Mouse (Mus musculus): ENCODE results near the gene Cdca7. TPM values are rescaled to one million over a fixed set of nuclear protein-coding genes. Genes with fewer than 3 reads are reported as not detected.

Cdca7 gene
- polyA plus RNA-seq, 1 experiment from 2014 or later: 178 TPM

DNA sequence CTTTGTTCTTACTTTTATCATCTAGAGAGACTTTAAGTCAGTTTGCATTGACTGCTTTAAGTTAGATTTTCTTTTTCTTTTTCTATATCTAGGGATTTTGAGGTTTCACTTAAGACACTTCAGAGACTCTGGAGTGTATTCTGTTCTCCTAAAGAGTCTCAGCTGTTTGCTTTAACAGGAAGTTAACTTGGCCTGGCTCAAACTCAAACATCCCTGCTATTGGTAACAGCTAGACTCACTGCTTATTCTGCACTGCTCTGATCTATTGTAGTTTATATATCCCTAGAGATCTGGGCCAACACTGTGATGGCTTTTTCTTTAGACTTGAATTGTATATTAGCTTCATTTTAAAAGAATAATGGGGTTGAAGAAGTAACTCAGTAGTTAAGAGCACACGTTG, 8.4 kb upstream of the Cdca7 start:
- Histone ChIP-seq H3K9ac (no peak overlapping the region), H3K27ac (no peak overlapping the region), H3K27me3 (no peaks in the 10 kb centered on the region), H3K4me2 (replicated peaks) (no peak overlapping the region), H3K36me3 (no peaks in the 10 kb centered on the region), H3K4me1 (peaks cover 9% of the 10 kb centered on the region; the same call in 1 of the 2 replicates), H3K4me3 (no peak overlapping the region), H3K9me3 (no peaks in the 10 kb centered on the region)
- WGBS: 73% methylated on average over 1 of the region's 1 CpGs
- ATAC-seq (ENCODE audit: low FRiP score, low read depth): no peak

- WGBS: 26% methylated on average over 16 of the region's 16 CpGs
- no peak overlapping the region for H3K4me3 ChIP-seq
- no peaks in the 10 kb centered on the region for H3K27me3 ChIP-seq
- no peaks in the 10 kb centered on the region for H3K9me3 ChIP-seq
- no peak overlapping the region for H3K9ac ChIP-seq
- ATAC-seq (ENCODE audit: low FRiP score, low read depth): no peak
- no peaks in the 10 kb centered on the region for H3K36me3 ChIP-seq
- 0 out of 2 replicates have a peak overlapping the region, but pooled peaks have one; percentile 4 for H3K4me2 ChIP-seq (replicated peaks)
- no peak overlapping the region; the same call in 1 of the 2 replicates for H3K27ac ChIP-seq
- H3K4me1 ChIP-seq: peaks cover 9% of the 10 kb centered on the region; the same call in 1 of the 2 replicates
These were observed 4.4 kb upstream of the Cdca7 start for GRCm38 (mm10) chr2:72471415-72472070.

- H3K9me3 ChIP-seq: no peaks in the 10 kb centered on the region
- H3K4me2 ChIP-seq (replicated peaks): peak overlapping the region; percentile 82
- no peaks in the 10 kb centered on the region for H3K27me3 ChIP-seq
- no peak overlapping the region for H3K27ac ChIP-seq
- ATAC-seq (ENCODE audit: low FRiP score, low read depth): no peak
- WGBS: 40% methylated on average over 7 of the region's 7 CpGs
- peaks cover 34% of the 10 kb centered on the region for H3K4me1 ChIP-seq
- H3K9ac ChIP-seq: no peak overlapping the region; the same call in 1 of the 2 replicates
- peak overlapping the region; percentile 87; the same call in 1 of the 2 replicates for H3K4me3 ChIP-seq
- peaks cover 7% of the 10 kb centered on the region for H3K36me3 ChIP-seq
These were observed 1.2 kb upstream of the Cdca7 start for GRCm38 (mm10) chr2:72474531-72475287.

- Histone ChIP-seq H3K9me3 (no peaks in the 10 kb centered on the region), H3K4me3 (peak overlapping the region; percentile 87), H3K27me3 (no peaks in the 10 kb centered on the region), H3K27ac (peak overlapping the region; percentile 85), H3K36me3 (peaks cover 14% of the 10 kb centered on the region), H3K9ac (peak overlapping the region; percentile 94), H3K4me2 (replicated peaks) (peak overlapping the region; percentile 82), H3K4me1 (peaks cover 41% of the 10 kb centered on the region)
- ATAC-seq (ENCODE audit: low FRiP score, low read depth): no peak
- under 1% methylated on average over 7 of the region's 7 CpGs for WGBS
These were observed 549 bp upstream of the Cdca7 start for GRCm38 (mm10) chr2:72475423-72475796.

DNA sequence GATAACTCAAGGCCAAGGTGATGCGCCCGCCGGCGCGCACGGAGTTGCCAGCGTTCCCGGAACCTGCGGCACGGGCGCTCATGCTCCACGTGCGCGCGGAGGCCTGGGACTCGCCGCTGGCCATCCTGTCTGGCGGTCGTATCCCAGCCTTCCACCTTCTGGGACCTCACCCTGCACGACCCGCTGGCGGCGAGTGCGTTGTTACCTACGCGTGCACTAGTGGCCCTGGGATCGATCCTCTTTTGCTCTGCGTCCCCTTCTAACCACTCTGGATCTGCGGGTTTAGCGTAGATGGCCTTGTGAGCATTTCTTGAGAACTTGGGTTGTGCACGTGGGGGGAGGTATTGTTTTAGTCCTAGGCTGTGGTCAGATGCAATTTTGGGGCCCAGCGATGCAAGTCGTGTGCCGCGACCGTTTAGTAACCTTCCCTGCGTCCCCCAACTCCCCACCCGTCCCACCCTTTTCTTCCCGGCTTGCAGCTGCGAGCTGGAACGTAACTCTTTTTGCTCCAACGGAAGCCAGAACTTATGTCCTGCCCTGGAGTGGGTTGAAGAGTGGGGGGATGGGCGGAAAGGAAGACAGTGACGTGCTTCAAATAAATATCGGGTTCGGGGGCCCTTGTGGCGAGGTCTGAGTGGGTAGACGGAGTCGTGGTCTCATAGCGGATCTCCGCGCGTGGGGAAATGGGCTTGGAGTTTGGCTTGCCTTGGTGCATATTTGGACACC, 690 bp downstream of the Cdca7 start:
- peak overlapping the region; percentile 94 for H3K9ac ChIP-seq
- ATAC-seq (ENCODE audit: low FRiP score, low read depth): peak; percentile 59
- H3K27ac ChIP-seq: peak overlapping the region; percentile 85
- WGBS: under 1% methylated on average over 53 of the region's 53 CpGs
- peaks cover 24% of the 10 kb centered on the region for H3K36me3 ChIP-seq
- no peaks in the 10 kb centered on the region for H3K9me3 ChIP-seq
- H3K4me2 ChIP-seq (replicated peaks): peak overlapping the region; percentile 82
- H3K27me3 ChIP-seq: no peaks in the 10 kb centered on the region
- peaks cover 43% of the 10 kb centered on the region for H3K4me1 ChIP-seq
- peak overlapping the region; percentile 87 for H3K4me3 ChIP-seq

DNA sequence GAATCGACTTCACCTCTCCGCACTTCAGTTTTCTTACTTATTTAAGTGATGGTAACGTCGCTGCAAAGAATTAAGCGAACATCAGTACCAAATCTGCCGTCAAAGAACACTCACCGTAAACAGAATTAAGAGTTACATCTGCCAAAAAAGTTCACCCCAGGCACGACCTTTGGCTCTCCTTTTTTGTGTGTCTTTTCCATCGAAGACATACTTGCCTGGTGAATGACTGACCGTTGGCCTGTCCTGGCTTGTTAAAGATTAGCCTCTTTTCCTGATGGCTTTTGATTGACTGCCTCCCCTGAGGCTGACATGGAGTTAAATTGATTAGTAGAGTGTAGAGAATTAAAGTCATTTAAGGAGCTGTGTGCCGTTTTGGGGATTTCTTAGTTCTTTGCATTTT, 1.3 kb downstream of the Cdca7 start:
- Histone ChIP-seq H3K4me3 (peak overlapping the region; percentile 87), H3K4me2 (replicated peaks) (peak overlapping the region; percentile 82), H3K27ac (peak overlapping the region; percentile 16; the same call in 1 of the 2 replicates), H3K9me3 (no peaks in the 10 kb centered on the region), H3K36me3 (peaks cover 29% of the 10 kb centered on the region), H3K27me3 (no peaks in the 10 kb centered on the region), H3K4me1 (peaks cover 43% of the 10 kb centered on the region), H3K9ac (peak overlapping the region; percentile 94)
- WGBS: 2% methylated on average over 11 of the region's 11 CpGs
- ATAC-seq (ENCODE audit: low FRiP score, low read depth): no peak

- Histone ChIP-seq H3K9me3 (no peaks in the 10 kb centered on the region), H3K4me3 (peak overlapping the region; percentile 87), H3K36me3 (peaks cover 39% of the 10 kb centered on the region), H3K27me3 (no peaks in the 10 kb centered on the region), H3K27ac (no peak overlapping the region), H3K4me1 (peaks cover 46% of the 10 kb centered on the region), H3K4me2 (replicated peaks) (peak overlapping the region; percentile 82), H3K9ac (peak overlapping the region; percentile 94; the same call in 1 of the 2 replicates)
- WGBS: 72% methylated on average over 4 of the region's 4 CpGs
- no peak for ATAC-seq (ENCODE audit: low FRiP score, low read depth)
These were observed 2.2 kb downstream of the Cdca7 start for GRCm38 (mm10) chr2:72478176-72478575.

DNA sequence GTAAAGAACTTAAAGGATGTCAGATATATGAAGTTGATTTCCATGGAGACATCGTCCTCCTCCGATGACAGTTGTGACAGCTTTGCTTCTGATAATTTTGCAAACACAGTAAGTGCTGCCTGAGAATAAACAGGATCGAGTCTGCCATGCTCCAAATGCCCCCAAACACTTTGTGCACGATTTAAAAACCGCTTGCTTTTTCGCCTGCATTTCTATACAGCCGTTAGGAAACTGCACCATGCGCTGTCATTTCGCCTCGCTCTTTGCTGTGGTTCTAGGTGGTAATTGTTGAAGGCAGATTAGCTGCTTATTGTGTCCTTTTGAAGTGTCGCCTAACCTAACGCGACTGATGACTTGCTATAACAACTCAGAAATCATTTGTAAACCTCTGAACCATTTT, 3.0 kb downstream of the Cdca7 start:
- Histone ChIP-seq H3K27ac (no peak overlapping the region), H3K4me2 (replicated peaks) (peak overlapping the region; percentile 82), H3K4me1 (peaks cover 46% of the 10 kb centered on the region), H3K36me3 (peaks cover 46% of the 10 kb centered on the region), H3K4me3 (peak overlapping the region; percentile 20; the same call in 1 of the 2 replicates), H3K9me3 (no peaks in the 10 kb centered on the region), H3K9ac (peak overlapping the region; percentile 5; the same call in 1 of the 2 replicates), H3K27me3 (no peaks in the 10 kb centered on the region)
- no peak for ATAC-seq (ENCODE audit: low FRiP score, low read depth)
- WGBS: 74% methylated on average over 13 of the region's 13 CpGs

DNA sequence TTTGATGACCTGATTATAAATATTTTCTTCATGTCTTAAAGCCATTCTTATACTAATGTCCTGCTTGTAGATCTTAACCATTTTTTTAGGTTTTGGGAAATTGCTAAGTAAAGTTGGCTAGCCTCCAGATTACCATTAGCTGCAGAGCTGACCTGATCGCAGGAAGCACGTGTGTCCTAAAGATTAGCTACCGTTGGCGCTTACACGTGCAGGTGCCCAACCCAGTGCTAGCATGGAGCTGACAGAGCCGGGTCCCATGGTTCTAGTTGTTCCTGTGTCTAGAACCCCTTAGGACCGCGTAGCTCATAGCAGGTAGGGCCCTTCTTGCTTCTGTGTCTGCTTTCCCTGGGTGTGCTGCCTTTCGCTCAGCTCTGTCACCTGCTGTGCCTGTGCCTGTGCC, 3.9 kb downstream of the Cdca7 start:
- Histone ChIP-seq H3K36me3 (peaks cover 55% of the 10 kb centered on the region), H3K9me3 (no peaks in the 10 kb centered on the region), H3K27me3 (no peaks in the 10 kb centered on the region), H3K4me1 (peaks cover 46% of the 10 kb centered on the region), H3K27ac (no peak overlapping the region), H3K9ac (no peak overlapping the region), H3K4me3 (no peak overlapping the region), H3K4me2 (replicated peaks) (peak overlapping the region; percentile 30; the same call in 1 of the 2 replicates)
- no peak for ATAC-seq (ENCODE audit: low FRiP score, low read depth)
- 88% methylated on average over 9 of the region's 9 CpGs for WGBS

DNA sequence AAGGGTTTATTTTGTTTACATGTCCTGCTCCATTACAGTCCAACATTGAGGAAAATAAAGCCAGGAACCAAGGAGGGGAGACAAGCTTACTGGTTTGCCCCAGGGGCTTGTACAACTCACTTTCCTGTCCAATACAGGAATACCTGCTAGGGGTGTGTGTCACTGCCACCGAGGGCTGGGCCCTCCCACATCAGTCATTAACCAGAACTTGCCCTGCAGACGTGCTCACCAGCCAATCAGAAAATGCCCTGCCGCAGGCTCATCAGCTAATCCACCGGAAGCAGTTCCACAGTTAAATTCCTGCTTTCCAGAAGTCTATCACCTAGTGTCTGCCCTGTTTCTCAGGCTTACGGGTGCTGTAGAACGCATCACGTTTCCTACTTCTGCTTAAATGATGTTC, 15.7 kb downstream of the Cdca7 start:
- Histone ChIP-seq H3K4me3 (no peak overlapping the region), H3K36me3 (peaks cover 9% of the 10 kb centered on the region), H3K4me1 (peaks cover 8% of the 10 kb centered on the region), H3K27me3 (no peaks in the 10 kb centered on the region), H3K4me2 (replicated peaks) (no peak overlapping the region), H3K9me3 (no peaks in the 10 kb centered on the region), H3K9ac (no peak overlapping the region), H3K27ac (no peak overlapping the region)
- 33% methylated on average over 7 of the region's 7 CpGs for WGBS
- no peak for ATAC-seq (ENCODE audit: low FRiP score, low read depth)

DNA sequence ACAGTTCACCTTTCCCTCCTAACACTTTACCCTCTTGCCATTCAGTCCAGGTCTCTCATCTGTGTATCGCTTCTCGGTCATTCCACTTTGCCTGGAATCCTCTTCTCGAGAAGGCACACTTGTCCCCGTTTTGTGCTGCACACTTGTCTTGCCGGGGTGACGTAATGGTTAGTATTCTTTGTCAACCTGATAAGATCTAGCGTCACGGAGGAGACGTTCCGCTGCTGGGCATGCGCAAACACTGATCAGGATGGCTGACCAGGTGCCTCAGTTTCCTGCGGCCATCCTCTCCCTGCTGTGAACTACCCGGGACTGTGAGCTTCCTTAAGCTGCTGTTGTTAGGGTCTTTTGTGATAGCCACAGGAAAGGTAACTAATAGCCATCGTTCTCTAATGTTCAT, 17.1 kb downstream of the Cdca7 start:
- no peaks in the 10 kb centered on the region for H3K36me3 ChIP-seq
- H3K4me1 ChIP-seq: peaks cover 8% of the 10 kb centered on the region
- no peak for ATAC-seq (ENCODE audit: low FRiP score, low read depth)
- no peak overlapping the region for H3K4me3 ChIP-seq
- no peaks in the 10 kb centered on the region for H3K27me3 ChIP-seq
- H3K27ac ChIP-seq: no peak overlapping the region
- H3K4me2 ChIP-seq (replicated peaks): no peak overlapping the region
- H3K9ac ChIP-seq: no peak overlapping the region
- 59% methylated on average over 14 of the region's 14 CpGs for WGBS
- no peaks in the 10 kb centered on the region for H3K9me3 ChIP-seq
